Mouse (Mus musculus) bone marrow, adult 2 months (tissue): ENCODE data around the gene Trim28.

ENCODE experiments used
- CTCF ChIP-seq: fragments of 200-500 bp; IDR thresholded peaks from 2 replicates; pipeline ENCODE4 v1.5.1; 2011; ENCODE audit warnings: low read length, control low read depth; ENCODE audit not compliant: control insufficient read depth, insufficient read depth
- POLR2A ChIP-seq: fragments of 200-500 bp; IDR thresholded peaks from 2 replicates; pipeline ENCODE4 v1.6.1; 2011; ENCODE audit warnings: low read depth, mild to moderate bottlenecking, control low read depth, low read length, borderline replicate concordance; ENCODE audit not compliant: control insufficient read depth

DNA sequence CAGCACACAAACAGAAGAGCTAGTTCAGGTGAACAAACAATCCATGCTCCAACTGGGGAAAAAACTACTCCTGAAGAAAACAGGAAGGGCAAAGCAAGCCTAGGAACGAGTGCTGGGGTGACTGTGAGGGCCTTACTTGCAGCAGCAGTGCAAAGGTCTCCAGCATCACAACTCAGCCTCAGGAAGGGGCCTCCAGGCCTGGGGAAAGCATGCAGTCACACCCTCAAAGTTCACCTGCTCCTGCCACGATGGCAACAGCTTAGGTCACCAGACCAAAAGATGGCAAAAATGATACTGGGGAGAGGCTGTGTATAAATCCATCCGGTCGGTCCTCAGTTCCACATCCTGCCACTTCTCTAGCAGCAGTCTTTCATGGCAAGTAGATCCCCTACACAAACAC, 40.0 kb upstream of the Trim28 start:
- TF ChIP-seq CTCF (no peak), POLR2A (no peak)
